Mouse (Mus musculus) cerebellum, adult 2 months (tissue): ENCODE data around the gene Abca9. TPM values are rescaled to one million over a fixed set of nuclear protein-coding genes. Genes with fewer than 3 reads are reported as not detected.

Experiments
- DNase-seq, 2 experiments: peaks; one replicate each; pipeline ENCODE4 v3.0.0; 2021
- H3K27ac ChIP-seq: fragments of 200-500 bp; 2 replicates; pipeline ENCODE4 v1.5.1; 2012; ENCODE audit warnings: low read length, control low read depth, inconsistent platforms; ENCODE audit not compliant: insufficient read depth
- H3K27me3 ChIP-seq: fragments of 200-500 bp; 2 replicates; pipeline ENCODE4 v1.6.1; 2012; ENCODE audit warnings: inconsistent platforms, mild to moderate bottlenecking, low read length, moderate library complexity; ENCODE audit not compliant: control insufficient read depth, insufficient read depth
- H3K4me1 ChIP-seq: fragments of 200-500 bp; 2 replicates; pipeline ENCODE4 v1.6.1; 2011; ENCODE audit warnings: low read length; ENCODE audit not compliant: control insufficient read depth, insufficient read depth
- H3K4me3 ChIP-seq: fragments of 200-500 bp; replicated peaks from 2 replicates; pipeline ENCODE3; 2011; ENCODE audit warnings: mild to moderate bottlenecking, low read depth, low read length, control low read depth; ENCODE audit not compliant: insufficient read depth
- CTCF ChIP-seq: fragments of 200-500 bp; IDR thresholded peaks from 2 replicates; pipeline ENCODE4 v1.5.1; 2011; ENCODE audit warnings: low read depth, mild to moderate bottlenecking, control low read depth, low read length, moderate library complexity, borderline replicate concordance; ENCODE audit not compliant: insufficient read depth
- POLR2A ChIP-seq: fragments of 200-500 bp; IDR thresholded peaks from 2 replicates; pipeline ENCODE4 v1.6.1; 2011; ENCODE audit warnings: low read length, control low read depth, borderline replicate concordance; ENCODE audit not compliant: insufficient read depth
- WGBS: fragments of 180-500 bp; shearing (Covaris S2); methylation state at CpG from one replicate; pipeline ENCODE4 v1.1.7; 2018; 5-methylcytosine and 5-hydroxymethylcytosine counted together
- polyA plus RNA-seq: library from polyadenylated mRNA; depleted of rRNA; stranded (reverse); fragments of >200 nt; gene quantifications from 2 replicates; pipeline ENCODE4 v1.2.3, GENCODE M21; 2012

Gene Abca9
- polyA plus RNA-seq, 1 experiment: 1.5 TPM

DNA sequence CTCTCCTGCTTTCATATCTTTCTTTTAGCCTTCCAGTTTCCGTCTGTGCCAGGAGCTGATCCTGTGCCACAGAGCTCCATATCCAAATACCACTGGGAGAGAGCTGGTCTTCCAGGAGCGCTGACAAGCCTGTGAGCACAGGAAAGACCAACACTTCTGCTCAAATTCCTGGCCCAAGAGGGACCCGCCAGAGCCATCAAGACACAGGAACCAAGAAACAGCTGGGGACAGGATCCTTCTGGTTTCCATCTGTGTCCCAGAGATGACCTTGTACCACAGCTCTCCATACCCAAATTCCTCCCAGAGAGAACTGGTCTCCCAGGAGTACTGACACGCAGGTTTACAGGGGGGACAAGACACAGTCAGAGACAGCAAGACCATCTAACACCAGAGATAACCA, 69.1 kb downstream of the Abca9 start:
- Histone ChIP-seq H3K4me3 (no peak overlapping the region), H3K27me3 (no peaks in the 10 kb centered on the region), H3K4me1 (no peaks in the 10 kb centered on the region; the same call in 1 of the 2 replicates), H3K27ac (no peak overlapping the region)
- no peak for TF ChIP-seq CTCF
- TF ChIP-seq POLR2A: no peak
- 38% methylated on average over 4 of the region's 4 CpGs for WGBS
- no peak for DNase-seq

DNA sequence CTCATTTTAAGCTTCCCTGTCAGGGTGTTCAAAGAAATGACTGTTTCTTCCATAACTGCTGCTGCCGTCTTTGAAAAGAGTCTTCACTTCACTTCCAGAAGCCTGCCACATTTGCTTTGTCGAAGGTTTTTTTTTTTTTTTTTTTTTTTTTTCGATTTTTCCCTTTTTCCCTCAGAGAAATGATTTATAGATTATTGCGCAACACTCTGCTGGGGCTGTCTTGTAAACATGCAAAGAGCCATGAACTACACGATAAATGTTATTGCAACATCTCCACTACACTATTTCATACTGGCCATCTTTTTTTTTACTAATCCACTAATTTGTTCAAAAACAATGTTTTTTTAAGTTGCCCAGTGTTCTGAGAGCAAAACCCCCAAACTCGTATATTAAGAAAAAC, 70.5 kb downstream of the Abca9 start:
- WGBS: 81% methylated on average over 6 of the region's 6 CpGs
- TF ChIP-seq CTCF: no peak
- Histone ChIP-seq H3K27ac (no peak overlapping the region), H3K4me1 (no peaks in the 10 kb centered on the region; the same call in 1 of the 2 replicates), H3K27me3 (no peaks in the 10 kb centered on the region), H3K4me3 (no peak overlapping the region)
- no peak for DNase-seq

DNA sequence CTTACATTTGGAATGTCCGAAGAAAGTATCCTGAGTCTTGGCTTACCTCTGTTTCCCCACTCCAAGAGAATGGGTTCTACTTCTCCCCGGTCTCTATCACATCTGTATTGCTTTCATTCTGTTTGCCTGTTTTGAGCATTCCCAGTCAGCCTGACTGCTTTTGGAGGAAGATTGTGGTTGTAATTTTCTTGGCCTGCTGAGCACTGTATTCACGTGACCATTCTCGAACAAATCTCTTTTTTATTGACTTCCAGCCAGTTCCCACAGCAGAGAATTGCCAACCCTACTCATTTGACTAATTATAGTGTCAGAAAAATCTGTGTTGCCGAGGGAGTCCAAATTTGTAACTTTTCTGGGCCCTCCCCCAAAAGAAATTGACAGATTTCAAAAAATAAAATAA, 72.1 kb downstream of the Abca9 start, which contains the start of gene Abca8a:
Gene Abca8a, minus strand, starts transcription at position 121 of the 400 bp plus-strand sequence.
- no peaks in the 10 kb centered on the region for H3K27me3 ChIP-seq
- no peak for DNase-seq
- no peak for TF ChIP-seq CTCF
- no peak for TF ChIP-seq POLR2A
- no peaks in the 10 kb centered on the region; the same call in 1 of the 2 replicates for H3K4me1 ChIP-seq
- WGBS: 43% methylated on average over 5 of the region's 5 CpGs
- no peak within 1 kb of the TSS for H3K4me3 ChIP-seq
- H3K27ac ChIP-seq: no peak within 1 kb of the TSS

DNA sequence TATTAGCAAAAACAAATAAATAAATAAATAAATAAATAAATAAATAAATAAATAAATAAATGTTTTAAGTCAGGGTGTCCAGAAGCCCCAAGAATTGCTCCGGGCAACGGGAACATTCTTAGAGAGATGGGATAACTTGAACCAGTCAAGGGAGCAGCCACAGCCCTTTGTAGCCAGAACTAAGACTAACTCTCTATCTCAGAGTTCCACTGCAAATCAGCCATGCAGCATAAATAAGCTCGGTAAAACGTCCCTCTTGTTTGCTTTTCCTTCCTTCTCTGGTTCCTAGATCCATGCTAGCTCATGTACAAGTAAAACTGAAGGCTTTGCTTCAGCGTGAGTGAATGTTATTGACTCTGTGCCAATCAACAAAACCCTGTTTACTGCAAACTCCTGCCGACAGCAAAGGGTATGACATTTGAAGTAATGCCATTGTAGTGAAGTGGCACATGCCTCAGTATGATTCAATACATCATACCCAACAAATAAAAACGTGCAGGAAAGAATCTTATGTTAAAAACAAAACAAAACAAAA, 73.1 kb downstream of the Abca9 start:
- DNase-seq: no peak
- no peaks in the 10 kb centered on the region for H3K27me3 ChIP-seq
- no peak overlapping the region for H3K4me3 ChIP-seq
- no peak for TF ChIP-seq CTCF
- no peak for TF ChIP-seq POLR2A
- H3K4me1 ChIP-seq: no peaks in the 10 kb centered on the region; the same call in 1 of the 2 replicates
- H3K27ac ChIP-seq: no peak overlapping the region
- 27% methylated on average over 7 of the region's 7 CpGs for WGBS

DNA sequence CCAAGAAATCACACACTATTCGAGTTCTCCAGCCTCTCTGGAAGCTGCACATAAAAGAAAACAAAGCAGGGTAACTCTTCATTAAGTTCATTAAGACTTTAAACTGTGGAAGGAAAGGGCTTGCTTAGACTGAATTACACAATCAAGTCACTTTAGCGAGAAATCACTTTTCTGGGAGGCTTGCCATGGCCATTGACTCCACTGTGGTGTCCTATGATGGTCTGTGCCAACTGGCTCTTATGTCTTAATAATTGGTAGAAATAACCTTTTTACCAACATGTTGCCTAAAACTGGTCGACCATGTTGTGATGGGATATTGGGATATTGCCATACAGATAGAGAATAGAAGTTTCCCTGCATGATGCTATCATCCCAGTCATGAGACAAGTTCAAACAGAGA, 73.8 kb downstream of the Abca9 start:
- Histone ChIP-seq H3K4me3 (no peak overlapping the region), H3K4me1 (no peaks in the 10 kb centered on the region; the same call in 1 of the 2 replicates), H3K27ac (no peak overlapping the region), H3K27me3 (no peaks in the 10 kb centered on the region)
- no peak for DNase-seq
- TF ChIP-seq CTCF (no peak), POLR2A (no peak)
- 17% methylated on average over 3 of the region's 3 CpGs for WGBS

DNA sequence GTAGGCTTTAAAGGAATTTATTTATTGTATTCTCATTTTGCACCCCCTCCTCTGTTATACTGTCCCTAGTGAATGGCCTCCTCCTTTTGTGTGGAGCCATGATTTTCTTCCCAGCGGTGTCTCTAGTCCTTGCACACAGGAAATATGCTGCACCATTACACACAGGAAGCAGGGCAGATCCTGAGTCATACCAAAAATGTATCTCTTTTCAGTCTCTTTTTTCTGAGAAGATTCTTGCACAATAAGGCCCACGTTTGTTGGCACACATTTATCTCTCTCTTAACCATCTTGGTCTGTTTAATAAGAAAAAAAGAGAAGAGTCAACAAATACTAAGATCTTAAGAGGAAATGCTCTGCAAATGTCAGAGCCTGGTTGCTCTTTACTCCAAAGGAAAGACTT, 76.7 kb downstream of the Abca9 start:
- no peaks in the 10 kb centered on the region for H3K27me3 ChIP-seq
- no peaks in the 10 kb centered on the region; the same call in 1 of the 2 replicates for H3K4me1 ChIP-seq
- TF ChIP-seq POLR2A (no peak), CTCF (no peak)
- H3K4me3 ChIP-seq: no peak overlapping the region
- H3K27ac ChIP-seq: no peak overlapping the region
- 86% methylated on average over 2 of the region's 2 CpGs for WGBS
- DNase-seq: no peak

DNA sequence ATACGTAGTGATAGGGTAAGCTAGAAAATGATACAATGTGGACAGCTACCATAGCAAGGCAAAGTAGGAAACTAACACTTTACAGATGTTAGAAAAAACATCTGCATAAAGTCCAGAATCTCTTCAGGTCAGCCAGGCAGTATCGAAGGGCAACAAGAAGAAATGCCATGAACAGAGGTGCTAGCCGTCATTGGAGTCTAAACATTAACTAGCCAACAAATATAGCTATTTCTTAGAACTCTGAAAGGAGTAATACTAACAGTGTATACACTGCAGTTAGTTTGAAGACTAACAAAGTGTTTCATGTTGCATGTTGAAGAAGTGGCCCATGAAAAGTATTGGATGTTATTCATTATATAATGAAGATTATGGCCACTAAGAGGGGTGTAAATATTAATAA, 95.8 kb downstream of the Abca9 start:
- TF ChIP-seq CTCF: no peak
- TF ChIP-seq POLR2A: no peak
- Histone ChIP-seq H3K27ac (no peak overlapping the region), H3K27me3 (no peaks in the 10 kb centered on the region), H3K4me1 (no peaks in the 10 kb centered on the region), H3K4me3 (no peak overlapping the region)
- no peak for DNase-seq
- 90% methylated on average over 3 of the region's 3 CpGs for WGBS

DNA sequence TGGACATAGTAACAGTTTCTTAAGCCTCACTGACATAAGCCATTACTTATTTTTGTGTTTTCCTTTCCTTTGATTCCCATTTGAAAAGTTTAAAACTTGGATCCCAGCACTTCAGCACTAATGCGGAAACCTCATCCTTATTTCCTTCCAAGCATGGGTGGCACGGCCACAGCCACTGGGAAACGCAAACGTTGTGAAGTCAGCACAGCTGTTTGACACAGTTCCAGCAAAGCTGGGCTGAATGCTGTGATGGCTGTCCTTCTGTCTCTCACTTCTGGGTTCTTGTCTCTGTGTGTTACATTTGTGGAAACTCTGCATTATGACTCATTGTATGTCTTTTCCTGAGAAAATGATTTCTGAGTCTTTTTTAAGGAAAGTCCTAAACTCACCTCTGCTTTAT, 107.0 kb downstream of the Abca9 start:
- H3K27ac ChIP-seq: no peak overlapping the region
- WGBS: 56% methylated on average over 4 of the region's 4 CpGs
- TF ChIP-seq CTCF: no peak
- TF ChIP-seq POLR2A: no peak
- no peaks in the 10 kb centered on the region for H3K4me1 ChIP-seq
- no peak overlapping the region for H3K4me3 ChIP-seq
- no peaks in the 10 kb centered on the region for H3K27me3 ChIP-seq
- DNase-seq: no peak

DNA sequence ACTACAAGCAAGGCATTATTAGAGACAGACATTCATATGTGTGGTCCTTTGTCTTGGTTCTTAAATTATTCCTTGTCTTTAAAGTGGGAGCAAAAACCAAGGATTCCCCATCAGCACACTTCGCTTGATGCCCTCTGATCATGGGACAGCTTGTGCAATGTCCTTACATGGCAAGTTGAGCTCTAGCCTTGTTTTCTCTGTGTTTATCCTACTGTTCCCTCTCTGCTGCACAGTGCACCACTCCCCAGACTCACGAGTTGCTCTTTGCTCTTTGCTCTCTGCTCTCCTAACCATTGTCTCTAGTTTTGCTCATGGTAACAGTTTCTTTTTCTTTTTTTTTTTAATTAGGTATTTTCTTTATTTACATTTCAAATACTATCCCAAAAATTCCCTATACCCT, 107.9 kb downstream of the Abca9 start:
- H3K4me1 ChIP-seq: no peaks in the 10 kb centered on the region
- WGBS: 66% methylated on average over 2 of the region's 2 CpGs
- H3K27me3 ChIP-seq: no peaks in the 10 kb centered on the region
- no peak for DNase-seq
- H3K4me3 ChIP-seq: no peak overlapping the region
- no peak for TF ChIP-seq POLR2A
- no peak for TF ChIP-seq CTCF
- no peak overlapping the region for H3K27ac ChIP-seq
